Mouse (Mus musculus) small intestine, adult 2 months (tissue): Measurements from ENCODE around the gene Rfx8. TPM values are rescaled to one million over a fixed set of nuclear protein-coding genes. Genes with fewer than 3 reads are reported as not detected.

Experiments used
- H3K27ac ChIP-seq: fragments of 200-500 bp; 2 replicates; pipeline ENCODE4 v1.5.1; 2012; ENCODE audit warnings: low read depth, low read length, control low read depth, inconsistent platforms; ENCODE audit not compliant: insufficient read depth
- H3K27me3 ChIP-seq: fragments of 200-500 bp; 2 replicates; pipeline ENCODE4 v1.6.1; 2012; ENCODE audit warnings: mild to moderate bottlenecking, moderate library complexity, low read length, inconsistent platforms; ENCODE audit not compliant: control insufficient read depth, insufficient read depth
- H3K36me3 ChIP-seq: fragments of 200-500 bp; 2 replicates; pipeline ENCODE4 v1.6.1; 2012; ENCODE audit warnings: mild to moderate bottlenecking, low read length, control low read depth, inconsistent platforms; ENCODE audit not compliant: control insufficient read depth, insufficient read depth
- H3K4me1 ChIP-seq: fragments of 200-500 bp; 2 replicates; pipeline ENCODE4 v1.6.1; 2012; ENCODE audit warnings: low read length, inconsistent platforms, mixed read lengths; ENCODE audit not compliant: control insufficient read depth, insufficient read depth, insufficient read length
- H3K4me3 ChIP-seq: fragments of 200-500 bp; 2 replicates; pipeline ENCODE4 v1.5.1; 2012; ENCODE audit warnings: low read depth, mild to moderate bottlenecking, control low read depth, inconsistent platforms, low read length, moderate library complexity
- CTCF ChIP-seq: fragments of 200-500 bp; IDR thresholded peaks from 2 replicates; pipeline ENCODE4 v1.5.1; 2012; ENCODE audit warnings: low read depth, mild to moderate bottlenecking, control low read depth, inconsistent platforms, low read length, moderate library complexity, mixed read lengths; ENCODE audit not compliant: insufficient replicate concordance, insufficient read length; ENCODE audit errors: extremely low read depth
- POLR2A ChIP-seq: fragments of 200-500 bp; IDR thresholded peaks from 2 replicates; pipeline ENCODE4 v1.6.1; 2012; ENCODE audit warnings: low read depth, mild to moderate bottlenecking, control low read depth, inconsistent platforms, low read length, moderate library complexity
- WGBS: fragments of 180-500 bp; shearing (Covaris S2); methylation state at CpG from one replicate; pipeline ENCODE4 v1.1.7; 2018; 5-methylcytosine and 5-hydroxymethylcytosine counted together
- polyA plus RNA-seq: library from polyadenylated mRNA; depleted of rRNA; stranded (reverse); fragments of >200 nt; gene quantifications from 2 replicates; pipeline ENCODE4 v1.2.3, GENCODE M21; 2012

The Rfx8 gene
- polyA plus RNA-seq, 1 experiment, result not detected

- H3K27ac ChIP-seq, result no peak overlapping the region
- 62% methylated on average over 4 of the region's 4 CpGs for WGBS
- H3K4me3 ChIP-seq, result no peak overlapping the region
- no peaks in the 10 kb centered on the region for H3K36me3 ChIP-seq
- H3K27me3 ChIP-seq, result peaks cover 39% of the 10 kb centered on the region
- H3K4me1 ChIP-seq, result peaks cover 8% of the 10 kb centered on the region
- TF ChIP-seq POLR2A (no peak), CTCF (no peak)
Measured at GRCm38 (mm10) chr1:39653028-39653427, 67.8 kb downstream of the Rfx8 start.

DNA sequence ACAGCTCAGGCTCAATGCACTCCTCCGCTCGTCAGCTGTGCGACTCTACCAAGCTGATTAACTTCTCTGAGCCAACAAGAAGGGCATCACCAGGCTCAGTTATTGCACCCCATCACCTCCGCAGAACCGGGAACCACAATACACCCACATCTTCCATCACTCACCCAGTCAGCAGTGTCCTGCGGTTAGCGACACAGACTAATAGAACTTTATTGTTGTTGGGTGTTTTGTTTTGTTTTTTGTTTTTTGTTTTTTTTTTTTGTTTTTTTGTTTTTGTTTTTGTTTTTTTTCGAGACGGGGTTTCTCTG, 69.6 kb downstream of the Rfx8 start, which contains the start of gene Creg2:
Creg2 (minus strand) TSS at position 234 of the 308 bp plus-strand sequence.
- Histone ChIP-seq H3K4me1 (peaks cover 8% of the 10 kb centered on the region), H3K36me3 (no peaks in the 10 kb centered on the region), H3K27me3 (peaks cover 36% of the 10 kb centered on the region), H3K27ac (no peak within 1 kb of the TSS), H3K4me3 (peak within 1 kb of the TSS; percentile 60)
- no peak for TF ChIP-seq CTCF
- no peak for TF ChIP-seq POLR2A
- 34% methylated on average over 9 of the region's 9 CpGs for WGBS

GRCm38 (mm10) chr1:39650435-39651240, 70.2 kb downstream of the Rfx8 start:
- H3K27ac ChIP-seq, result no peak overlapping the region

DNA sequence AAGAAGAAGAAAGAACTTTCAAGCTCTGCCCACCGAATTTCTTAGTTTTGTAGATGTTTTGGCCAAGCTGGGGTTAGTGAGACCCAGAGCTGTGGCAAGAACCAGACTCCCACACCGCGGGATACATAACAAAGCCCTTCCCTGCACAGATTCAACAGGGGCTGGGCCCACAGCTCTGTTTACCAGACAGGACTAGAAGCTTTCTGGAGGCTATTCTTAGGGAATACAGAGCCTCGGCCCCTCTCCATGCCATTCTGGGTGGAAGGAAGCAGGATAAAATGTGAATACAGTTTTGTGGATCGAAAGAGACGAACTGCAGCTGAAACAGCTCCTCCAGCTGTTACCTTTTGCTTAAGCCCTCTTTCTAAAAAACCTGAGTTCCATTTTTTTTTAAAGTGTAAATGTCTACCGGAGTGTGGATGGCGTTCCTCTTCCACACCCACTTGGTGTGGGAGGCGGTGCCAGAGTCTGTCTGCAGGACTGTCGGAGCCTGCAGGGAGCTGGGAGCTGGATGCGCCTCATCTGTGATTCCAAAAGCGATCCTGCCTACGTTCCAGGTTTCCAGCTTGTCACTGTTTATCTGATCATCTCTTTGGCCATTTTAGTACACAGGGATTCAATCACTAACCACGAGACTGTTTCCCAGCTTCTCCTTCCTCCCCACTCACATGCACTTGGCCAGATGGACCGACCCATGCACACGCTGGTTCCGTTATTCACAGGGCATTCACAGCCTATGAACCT, 70.9 kb downstream of the Rfx8 start:
- peaks cover 8% of the 10 kb centered on the region for H3K4me1 ChIP-seq
- no peak for TF ChIP-seq POLR2A
- TF ChIP-seq CTCF, result no peak
- H3K27me3 ChIP-seq, result peaks cover 36% of the 10 kb centered on the region
- peak overlapping the region; percentile 60 for H3K4me3 ChIP-seq
- WGBS, result 26% methylated on average over 17 of the region's 17 CpGs
- no peaks in the 10 kb centered on the region for H3K36me3 ChIP-seq
- H3K27ac ChIP-seq, result no peak overlapping the region

More at GRCm38 (mm10) chr1:39650435-39651240, 70.2 kb downstream of the Rfx8 start:
- Histone ChIP-seq H3K36me3 (no peaks in the 10 kb centered on the region), H3K4me1 (peaks cover 8% of the 10 kb centered on the region), H3K4me3 (peak overlapping the region; percentile 60), H3K27me3 (peaks cover 36% of the 10 kb centered on the region)
- WGBS, result 2% methylated on average over 72 of the region's 73 CpGs
- TF ChIP-seq CTCF (peak; percentile 39; the same call in 1 of the 2 replicates), POLR2A (no peak)

GRCm38 (mm10) chr1:39648584-39648983, 72.2 kb downstream of the Rfx8 start:
- Histone ChIP-seq H3K4me1 (peaks cover 8% of the 10 kb centered on the region), H3K36me3 (no peaks in the 10 kb centered on the region), H3K4me3 (no peak overlapping the region), H3K27ac (no peak overlapping the region), H3K27me3 (peaks cover 36% of the 10 kb centered on the region)
- TF ChIP-seq POLR2A (no peak), CTCF (no peak)
- WGBS, result 80% methylated on average over 7 of the region's 7 CpGs

GRCm38 (mm10) chr1:39645905-39646759, 74.7 kb downstream of the Rfx8 start:
- 77% methylated on average over 8 of the region's 8 CpGs for WGBS

More at GRCm38 (mm10) chr1:39645905-39646759, 74.7 kb downstream of the Rfx8 start:
- TF ChIP-seq CTCF, result no peak
- Histone ChIP-seq H3K4me3 (no peak overlapping the region), H3K36me3 (no peaks in the 10 kb centered on the region), H3K27ac (no peak overlapping the region), H3K27me3 (peaks cover 23% of the 10 kb centered on the region), H3K4me1 (peaks cover 7% of the 10 kb centered on the region)
